ENCODE assay signal across 16 mouse cellular contexts in the genomic region with DNA sequence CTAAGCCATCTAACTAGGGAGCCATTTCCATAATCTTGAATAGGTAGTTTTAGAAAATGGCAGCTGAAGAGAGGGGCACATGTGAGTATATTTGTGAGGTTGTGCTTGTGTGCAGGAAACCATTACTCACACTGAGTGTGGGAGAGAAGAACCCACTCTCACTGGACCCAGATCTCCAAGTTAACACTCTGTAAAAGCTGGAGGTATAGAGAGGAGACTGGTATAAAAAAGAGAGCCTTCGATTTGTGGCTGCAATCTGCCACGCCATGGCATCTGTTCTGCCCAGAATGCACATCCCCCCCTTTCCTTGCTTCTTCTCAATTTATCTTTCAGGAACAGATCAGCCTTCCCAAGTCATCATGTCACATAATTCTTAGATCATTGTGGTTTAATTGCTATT. TPM values are rescaled to one million over a fixed set of nuclear protein-coding genes. Genes with fewer than 3 reads are reported as not detected.
DNase-seq lines count a peak whose midpoint lies in the region; ATAC-seq and TF ChIP-seq lines count a peak whose summit lies in the region.
"Had no signal": no experiment of that assay in that cellular context is flagged by ENCODE, and none has a peak within 500 bp of the region (broad histone marks: within the 10 kb centered on the region; RNA-seq: fewer than 3 reads in every experiment).

No protein-coding gene starts in this region.

- H3K9me3 ChIP-seq in hindbrain, embryonic 11.5 days (ENCODE audit: control insufficient read depth, low read length): no peaks in the 10 kb centered on the region
- no peaks in the 10 kb centered on the region for H3K9me3 ChIP-seq in hindbrain, embryonic 10.5 days
- H3K9me3 ChIP-seq in forebrain, postnatal 0 days (ENCODE audit: low read length): no peaks in the 10 kb centered on the region
- H3K9me3 ChIP-seq in midbrain, embryonic 12.5 days: no peaks in the 10 kb centered on the region
- H3K9me3 ChIP-seq in neural tube, embryonic 15.5 days (replicated peaks): no peaks in the 10 kb centered on the region
- H3K9me3 ChIP-seq in kidney, embryonic 16.5 days (ENCODE audit: low read length): no peaks in the 10 kb centered on the region
- H3K9me3 ChIP-seq: G1E; heart, embryonic 10.5 days; limb, embryonic 15.5 days had no signal

- no peak overlapping the region for H3K4me3 ChIP-seq in hindbrain, embryonic 11.5 days (ENCODE audit: low read depth, low read length)
- no peak overlapping the region for H3K4me3 ChIP-seq in hindbrain, embryonic 10.5 days
- no peak overlapping the region for H3K4me3 ChIP-seq in forebrain, postnatal 0 days (ENCODE audit: low read depth, low read length)
- H3K4me3 ChIP-seq in midbrain, embryonic 12.5 days: no peak overlapping the region
- H3K4me3 ChIP-seq in neural tube, embryonic 15.5 days (replicated peaks): no peak overlapping the region
- no peak overlapping the region for H3K4me3 ChIP-seq in kidney, embryonic 16.5 days (ENCODE audit: low read length)
- H3K4me3 ChIP-seq: limb, embryonic 15.5 days had no signal

- no peak for TF ChIP-seq CTCF in forebrain, postnatal 0 days (IDR thresholded peaks at IDR 0.05; ENCODE audit: low read depth)

- no peak overlapping the region for H3K27ac ChIP-seq in hindbrain, embryonic 11.5 days (ENCODE audit: low read depth, low read length)
- no peak overlapping the region for H3K27ac ChIP-seq in hindbrain, embryonic 10.5 days
- H3K27ac ChIP-seq in forebrain, postnatal 0 days (ENCODE audit: low read depth, low read length): peak overlapping the region; percentile 51; the same call in 1 of the 2 replicates
- H3K27ac ChIP-seq in midbrain, embryonic 12.5 days (replicated peaks): peak overlapping the region; percentile 56
- H3K27ac ChIP-seq in neural tube, embryonic 15.5 days (replicated peaks): peak overlapping the region; percentile 72
- no peak overlapping the region for H3K27ac ChIP-seq in kidney, embryonic 16.5 days (ENCODE audit: low read length)
- H3K27ac ChIP-seq: heart, embryonic 10.5 days; limb, embryonic 15.5 days had no signal

- no peak overlapping the region for H3K9ac ChIP-seq in hindbrain, embryonic 11.5 days (ENCODE audit: low read depth, low read length)
- H3K9ac ChIP-seq in forebrain, postnatal 0 days: no peak overlapping the region
- H3K9ac ChIP-seq in midbrain, embryonic 12.5 days (replicated peaks): no peak overlapping the region
- H3K9ac ChIP-seq in neural tube, embryonic 15.5 days (replicated peaks): no peak overlapping the region
- no peak overlapping the region for H3K9ac ChIP-seq in kidney, embryonic 16.5 days (replicated peaks; ENCODE audit: low read length)
- H3K9ac ChIP-seq: limb, embryonic 15.5 days had no signal

- 83% methylated on average over 2 of the region's 2 CpGs for WGBS in hindbrain, embryonic 11.5 days
- 83% methylated on average over 2 of the region's 2 CpGs for WGBS in hindbrain, embryonic 10.5 days
- WGBS in forebrain, postnatal 0 days: 42% methylated on average over 2 of the region's 2 CpGs
- WGBS in midbrain, embryonic 12.5 days: 65% methylated on average over 2 of the region's 2 CpGs
- 21% methylated on average over 2 of the region's 2 CpGs for WGBS in neural tube, embryonic 15.5 days
- WGBS in kidney, embryonic 16.5 days: 78% methylated on average over 2 of the region's 2 CpGs

- ATAC-seq in hindbrain, embryonic 11.5 days (ENCODE audit: low FRiP score): peak; percentile 45; the same call in 1 of the 2 replicates
- peak; percentile 5; the same call in 1 of the 2 replicates for ATAC-seq in forebrain, postnatal 0 days
- peak; percentile 65 for ATAC-seq in midbrain, embryonic 12.5 days (ENCODE audit: low FRiP score, low read depth)
- peak; percentile 58; the same call in 1 of the 2 replicates for ATAC-seq in neural tube, embryonic 15.5 days (ENCODE audit: low FRiP score)
- ATAC-seq in kidney, embryonic 16.5 days (ENCODE audit: low FRiP score, low TSS enrichment): no peak

- no peaks in the 10 kb centered on the region for H3K36me3 ChIP-seq in hindbrain, embryonic 11.5 days (ENCODE audit: control insufficient read depth, insufficient read depth, low read length)
- no peaks in the 10 kb centered on the region for H3K36me3 ChIP-seq in hindbrain, embryonic 10.5 days
- no peaks in the 10 kb centered on the region for H3K36me3 ChIP-seq in forebrain, postnatal 0 days (ENCODE audit: insufficient read depth)
- H3K36me3 ChIP-seq in midbrain, embryonic 12.5 days: no peaks in the 10 kb centered on the region
- H3K36me3 ChIP-seq in neural tube, embryonic 15.5 days: no peaks in the 10 kb centered on the region
- H3K36me3 ChIP-seq in kidney, embryonic 16.5 days (ENCODE audit: insufficient read depth, low read length): no peaks in the 10 kb centered on the region
- H3K36me3 ChIP-seq: G1E; heart, embryonic 10.5 days; limb, embryonic 15.5 days had no signal

- H3K4me2 ChIP-seq in hindbrain, embryonic 11.5 days (replicated peaks; ENCODE audit: low read depth, low read length): no peak overlapping the region
- H3K4me2 ChIP-seq in forebrain, postnatal 0 days (ENCODE audit: low read depth): no peak overlapping the region
- H3K4me2 ChIP-seq in midbrain, embryonic 12.5 days (replicated peaks): no peak overlapping the region
- H3K4me2 ChIP-seq in neural tube, embryonic 15.5 days: no peak overlapping the region
- H3K4me2 ChIP-seq in kidney, embryonic 16.5 days (replicated peaks; ENCODE audit: low read depth, low read length): no peak overlapping the region
- H3K4me2 ChIP-seq: limb, embryonic 15.5 days had no signal

- DNase-seq in hindbrain, embryonic 11.5 days (ENCODE audit: low spot score): no peak
- no peak for DNase-seq in hindbrain, embryonic 10.5 days (ENCODE audit: low spot score)
- peak; percentile 7 for DNase-seq in forebrain, postnatal 0 days
- no peak for DNase-seq in left cerebral cortex, postnatal 4 days
- DNase-seq: adrenal gland, postnatal 14 days; cerebellum, adult 2 months; gastrocnemius, postnatal 10 days; lung, adult 18-20 months; lung, postnatal 36 days; right cerebral cortex, postnatal 14 days had no signal

- intact Hi-C loops in left cerebral cortex, postnatal 4 days (cut with DNase I): no loop called here

- H3K4me1 ChIP-seq in hindbrain, embryonic 11.5 days (replicated peaks; ENCODE audit: control insufficient read depth, insufficient read depth, low read length): no peaks in the 10 kb centered on the region
- no peaks in the 10 kb centered on the region for H3K4me1 ChIP-seq in hindbrain, embryonic 10.5 days (replicated peaks)
- no peaks in the 10 kb centered on the region for H3K4me1 ChIP-seq in forebrain, postnatal 0 days (ENCODE audit: insufficient read depth)
- peaks cover 9% of the 10 kb centered on the region; the same call in 1 of the 2 replicates for H3K4me1 ChIP-seq in midbrain, embryonic 12.5 days
- peaks cover 12% of the 10 kb centered on the region for H3K4me1 ChIP-seq in neural tube, embryonic 15.5 days
- no peaks in the 10 kb centered on the region for H3K4me1 ChIP-seq in kidney, embryonic 16.5 days (ENCODE audit: insufficient read depth, low read length)
- H3K4me1 ChIP-seq: limb, embryonic 15.5 days had no signal

- no peaks in the 10 kb centered on the region for H3K27me3 ChIP-seq in hindbrain, embryonic 11.5 days (ENCODE audit: control insufficient read depth, insufficient read depth, low read length)
- no peaks in the 10 kb centered on the region for H3K27me3 ChIP-seq in hindbrain, embryonic 10.5 days (ENCODE audit: insufficient read depth, poor library complexity, severe bottlenecking)
- H3K27me3 ChIP-seq in forebrain, postnatal 0 days (ENCODE audit: insufficient read depth, low read length): no peaks in the 10 kb centered on the region
- no peaks in the 10 kb centered on the region for H3K27me3 ChIP-seq in midbrain, embryonic 12.5 days
- H3K27me3 ChIP-seq in neural tube, embryonic 15.5 days (replicated peaks): no peaks in the 10 kb centered on the region
- no peaks in the 10 kb centered on the region for H3K27me3 ChIP-seq in kidney, embryonic 16.5 days (ENCODE audit: insufficient read depth, low read length)
- H3K27me3 ChIP-seq: limb, embryonic 15.5 days had no signal

RNA-seq across cellular contexts. Expression of a gene that starts 24.8 kb away (rescaled TPM):
- 40.0 and 43.5 TPM in 2 replicates for polyA plus RNA-seq in hindbrain, embryonic 11.5 days (2014; fragmentation: Nextera tagmentation; extraction: Ambion mirVana)
- 28.5 and 29.0 TPM in 2 replicates for polyA plus RNA-seq in hindbrain, embryonic 10.5 days (2016; fragmentation: Nextera tagmentation; extraction: Ambion mirVana)
- 48.5 and 51.8 TPM in 2 replicates for total RNA-seq in forebrain, postnatal 0 days (2014; rRNA removed)
- 27.7 and 30.1 TPM in 2 replicates for polyA plus RNA-seq in forebrain, postnatal 0 days (2015; fragmentation: Nextera tagmentation; extraction: Ambion mirVana)
- polyA plus RNA-seq in midbrain, embryonic 12.5 days (2016; fragmentation: Nextera tagmentation; extraction: Ambion mirVana): 43.8 and 45.8 TPM in 2 replicates
- polyA plus RNA-seq in neural tube, embryonic 15.5 days (2015; fragmentation: Nextera tagmentation; extraction: Ambion mirVana): 49.0 and 57.2 TPM in 2 replicates
- total RNA-seq in left cerebral cortex, postnatal 4 days (2021): 10 to 100 TPM; 75.4 to 82.8 TPM
- polyA plus RNA-seq in kidney, embryonic 16.5 days (2015; fragmentation: Nextera tagmentation; extraction: Ambion mirVana): 36.6 and 37.4 TPM in 2 replicates

Comparison
In these comparisons a context has a peak if more than half of its experiments do, and no peak if none do; other contexts are left out.
1. H3K27ac ChIP-seq: peak in forebrain, postnatal 0 days (single experiment), midbrain, embryonic 12.5 days (single experiment) and neural tube, embryonic 15.5 days (single experiment); none in hindbrain, embryonic 11.5 days (single experiment), hindbrain, embryonic 10.5 days (single experiment) and kidney, embryonic 16.5 days (single experiment).